Mouse (Mus musculus) ES-E14 (cell line): ENCODE results near the gene Usp32. TPM values are rescaled to one million over a fixed set of nuclear protein-coding genes. Genes with fewer than 3 reads are reported as not detected.

Source experiments
- DNase-seq: peaks from one replicate; pipeline ENCODE4 v3.0.0-alpha.2; 2013; ENCODE audit warnings: low read depth, low spot score
- H3K27ac ChIP-seq: 2 replicates; pipeline ENCODE4 v1.5.1; 2012; ENCODE audit warnings: low read depth, mild to moderate bottlenecking, low read length, moderate library complexity, mixed read lengths; ENCODE audit not compliant: poor library complexity, insufficient read depth, severe bottlenecking
- H3K36me3 ChIP-seq: 2 replicates; pipeline ENCODE4 v1.6.1; 2012; ENCODE audit warnings: mild to moderate bottlenecking, low read length, moderate library complexity, mixed read lengths; ENCODE audit not compliant: control insufficient read depth, poor library complexity, insufficient read depth, severe bottlenecking
- H3K4me1 ChIP-seq, 2 experiments: fragments of 150-350 bp in 1 of 2; sonication (generic) in 1 of 2; 2 replicates each; pipeline ENCODE4 v1.6.1; 2012; ENCODE audit warnings: low read length in 2 of 2, mild to moderate bottlenecking in 1 of 2, mixed read lengths in 1 of 2; ENCODE audit not compliant: control insufficient read depth in 2 of 2, insufficient read depth in 2 of 2, poor library complexity in 1 of 2
- H3K4me3 ChIP-seq, 2 experiments: fragments of 150-350 bp in 1 of 2; sonication (generic) in 1 of 2; 2 replicates each; pipeline ENCODE4 v1.5.1; 2012; ENCODE audit warnings: low read length in 2 of 2, low read depth in 1 of 2, mild to moderate bottlenecking in 1 of 2, mixed read lengths in 1 of 2; ENCODE audit not compliant: insufficient read depth in 1 of 2, poor library complexity in 1 of 2, severe bottlenecking in 1 of 2
- H3K9ac ChIP-seq: 2 replicates; pipeline ENCODE4 v1.6.1; 2012; ENCODE audit warnings: low read depth, mild to moderate bottlenecking, low read length, mixed read lengths; ENCODE audit not compliant: poor library complexity, insufficient read depth, severe bottlenecking
- H3K9me3 ChIP-seq: fragments of 150-350 bp; sonication (generic); 2 replicates; pipeline ENCODE4 v1.6.1; 2012; ENCODE audit warnings: low read depth, mild to moderate bottlenecking, low read length; ENCODE audit not compliant: control insufficient read depth, insufficient read depth
- CHD2 ChIP-seq: IDR thresholded peaks from 2 replicates; pipeline ENCODE4 v1.6.1; 2014; ENCODE audit warnings: mild to moderate bottlenecking, low read depth, low read length, inconsistent platforms
- HCFC1 ChIP-seq: IDR thresholded peaks from 2 replicates; pipeline ENCODE4 v1.6.1; 2012; ENCODE audit warnings: low read length, inconsistent platforms, borderline replicate concordance; ENCODE audit not compliant: insufficient read depth
- MAFK ChIP-seq: IDR thresholded peaks from 2 replicates; pipeline ENCODE4 v1.6.1; 2014; ENCODE audit warnings: mild to moderate bottlenecking, low read depth, low read length, inconsistent platforms; ENCODE audit not compliant: insufficient read depth
- ZC3H11A ChIP-seq: IDR thresholded peaks from 2 replicates; pipeline ENCODE4 v1.6.1; 2012; ENCODE audit warnings: low read depth, mild to moderate bottlenecking, inconsistent platforms, low read length, borderline replicate concordance
- ZNF384 ChIP-seq: IDR thresholded peaks from 2 replicates; pipeline ENCODE4 v1.6.1; 2012; ENCODE audit warnings: low read depth, low read length, inconsistent platforms
- in situ Hi-C, 2 experiments: fragments of 600-800 bp; cut with MboI; formaldehyde crosslinking; loops; one replicate each; pipeline ENCODE4 v1.15.1; 2025; ENCODE audit warnings: low sequenced_read_pairs in 2 of 2, inconsistent platforms in 1 of 2; ENCODE audit not compliant: unreplicated experiment in 2 of 2
- total RNA-seq: library from RNA; depleted of rRNA; stranded (reverse); fragments of 300-350 nt; gene quantifications from 2 replicates; pipeline ENCODE4 v1.2.3, GENCODE M21; 2012

Usp32 gene
- total RNA-seq, 1 experiment = 20.1 TPM

GRCm38 (mm10) chr11:85170833-85171232 lies 30.9 kb upstream of the Usp32 start:
- TF ChIP-seq ZNF384 (no peak), ZC3H11A (no peak), CHD2 (no peak), MAFK (no peak), HCFC1 (no peak)

DNA sequence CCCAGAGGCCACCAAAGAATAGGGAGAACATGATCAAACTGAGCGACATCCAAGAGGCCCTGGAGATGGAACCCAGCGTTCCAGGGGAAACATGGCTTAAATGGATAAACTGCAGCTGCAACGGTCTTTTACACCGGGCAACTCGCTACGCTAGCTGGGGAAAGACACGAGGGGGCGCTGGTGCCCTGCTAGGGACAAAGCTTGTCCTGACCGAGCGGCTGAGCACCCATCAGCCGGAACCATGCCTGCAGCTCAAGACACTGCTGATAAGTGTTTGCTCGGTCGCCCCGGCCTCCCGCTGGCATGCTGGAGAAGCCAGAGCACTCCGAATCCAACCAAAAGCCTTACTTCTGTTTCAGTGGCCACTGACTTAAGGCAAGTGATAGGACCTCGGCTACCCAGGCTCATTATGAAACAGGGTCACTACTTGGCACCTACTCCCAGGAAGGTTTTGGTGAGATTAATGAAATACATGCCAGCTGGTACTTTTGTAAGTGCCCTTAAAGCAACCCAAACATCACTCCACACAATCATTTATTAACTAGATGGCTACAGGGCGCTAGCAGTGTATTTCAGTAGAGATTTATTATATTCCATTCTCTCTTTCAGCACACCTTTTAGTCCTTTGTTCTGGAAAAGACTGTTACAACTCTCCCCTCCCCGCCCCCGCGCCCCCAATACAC lies 30.2 kb upstream of the Usp32 start, which contains the start of gene 1700125H20Rik:
TSS of gene 1700125H20Rik (plus strand) at position 347 of the 683 bp plus-strand sequence.
- in situ Hi-C loops = no loop called here
- Histone ChIP-seq H3K9me3 (no peaks in the 10 kb centered on the region), H3K9ac (no peak within 1 kb of the TSS), H3K4me3 (peak within 1 kb of the TSS in 1 of 2 experiments; percentile 37; a peak in 1 of 4 replicates), H3K27ac (no peak within 1 kb of the TSS), H3K36me3 (no peaks in the 10 kb centered on the region), H3K4me1 (peaks cover 0 to 2% of the 10 kb centered on the region in 2 experiments; a peak in 1 of 4 replicates)
- peak; percentile 84 for DNase-seq
- TF ChIP-seq ZC3H11A (peak; percentile 71; the same call in 1 of the 2 replicates), HCFC1 (peak; percentile 41; the same call in 1 of the 2 replicates), CHD2 (no peak), ZNF384 (no peak)

More at GRCm38 (mm10) chr11:85170833-85171232, 30.9 kb upstream of the Usp32 start:
- Histone ChIP-seq H3K9me3 (no peaks in the 10 kb centered on the region), H3K4me3 (no peak overlapping the region), H3K9ac (no peak overlapping the region), H3K36me3 (no peaks in the 10 kb centered on the region), H3K27ac (no peak overlapping the region), H3K4me1 (peaks cover 0 to 2% of the 10 kb centered on the region in 2 experiments; a peak in 1 of 4 replicates)
- in situ Hi-C loops = no loop called here
- no peak for DNase-seq

DNA sequence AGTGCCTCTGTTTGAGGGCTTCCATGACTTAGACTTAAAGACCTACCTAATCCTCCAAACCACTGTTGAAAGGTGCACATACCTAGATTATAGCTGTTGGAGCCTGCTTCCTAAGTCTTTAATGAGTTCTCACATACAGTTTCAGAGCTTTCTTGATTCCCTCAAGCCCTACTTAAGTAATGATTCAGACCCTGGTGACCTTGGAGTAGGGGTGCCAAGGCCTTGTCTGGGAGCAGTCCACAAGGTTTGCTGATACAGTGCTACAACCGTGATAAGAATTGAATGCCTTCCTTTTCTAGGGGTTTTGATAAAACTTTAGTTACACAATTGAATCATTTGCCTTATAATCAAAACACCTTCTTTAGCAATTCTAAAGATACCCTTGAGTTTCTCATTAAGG lies 27.5 kb upstream of the Usp32 start:
- Histone ChIP-seq H3K4me1 (peaks cover 0 to 2% of the 10 kb centered on the region in 2 experiments; a peak in 1 of 4 replicates), H3K36me3 (no peaks in the 10 kb centered on the region), H3K9ac (no peak overlapping the region), H3K9me3 (no peaks in the 10 kb centered on the region), H3K4me3 (no peak overlapping the region), H3K27ac (no peak overlapping the region)
- in situ Hi-C loops = no loop called here
- TF ChIP-seq CHD2 (no peak), ZC3H11A (no peak), MAFK (no peak), HCFC1 (no peak), ZNF384 (no peak)
- DNase-seq = no peak

- in situ Hi-C loops = no loop called here
- no peaks in the 10 kb centered on the region for H3K4me1 ChIP-seq
- H3K4me3 ChIP-seq = no peak overlapping the region
- H3K36me3 ChIP-seq = no peaks in the 10 kb centered on the region
- DNase-seq = no peak
- no peak overlapping the region for H3K27ac ChIP-seq
- no peak overlapping the region for H3K9ac ChIP-seq
- no peak for TF ChIP-seq CHD2
- TF ChIP-seq HCFC1 = no peak
- no peak for TF ChIP-seq ZNF384
- TF ChIP-seq MAFK = no peak
- TF ChIP-seq ZC3H11A = no peak
- H3K9me3 ChIP-seq = no peaks in the 10 kb centered on the region
Observed at GRCm38 (mm10) chr11:85164371-85164770, 24.4 kb upstream of the Usp32 start.
